Mouse (Mus musculus) embryonic fibroblast, embryonic 13.5 days (primary cell): Measurements from ENCODE around the gene Pkdcc.

Source experiments
- CTCF ChIP-seq: IDR thresholded peaks from 2 replicates; pipeline ENCODE4 v1.5.1; 2011; ENCODE audit warnings: mild to moderate bottlenecking, control low read depth, low read length, moderate library complexity, borderline replicate concordance; ENCODE audit not compliant: insufficient read depth
- POLR2A ChIP-seq: IDR thresholded peaks from 2 replicates; pipeline ENCODE4 v1.6.1; 2011; ENCODE audit warnings: low read depth, mild to moderate bottlenecking, control low read depth, low read length, moderate library complexity

- TF ChIP-seq CTCF (no peak), POLR2A (no peak)
These were observed 30.4 kb downstream of the Pkdcc start for GRCm38 (mm10) chr17:83245460-83245859.
